Mouse (Mus musculus): ENCODE data around the gene Krtap17-1.

DNA sequence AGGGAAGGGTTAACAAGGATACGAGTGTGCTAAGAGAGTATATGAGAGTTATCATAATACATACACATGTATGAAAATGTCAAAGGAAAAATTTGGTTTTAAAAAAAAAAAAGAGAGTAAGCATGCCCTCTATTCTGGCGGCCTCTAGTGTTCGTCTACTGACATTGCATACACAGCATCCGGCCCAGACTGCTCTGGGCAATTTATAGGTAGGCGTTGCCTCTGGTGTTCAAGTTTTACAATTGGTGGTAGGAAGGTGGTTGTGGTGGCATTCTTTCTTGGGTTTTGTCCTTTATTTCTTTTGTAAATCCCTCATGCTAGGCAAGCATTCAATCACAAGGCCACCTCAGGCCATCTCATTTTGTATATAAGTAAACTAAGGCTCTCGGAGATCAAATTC is 11.1 kb upstream of the Krtap17-1 start:
- TF ChIP-seq CTCF (IDR thresholded peaks at IDR 0.05; ENCODE audit: extremely low read depth, insufficient read depth, insufficient read length, insufficient replicate concordance), result peak; percentile 43; the same call in 1 of the 2 replicates
- no peak for TF ChIP-seq POLR2A (IDR thresholded peaks at IDR 0.05; ENCODE audit: low read depth, low read length)
